Mouse (Mus musculus): ENCODE data around the gene Atp6v0b. TPM values are rescaled to one million over a fixed set of nuclear protein-coding genes. Genes with fewer than 3 reads are reported as not detected.

Atp6v0b gene
- total RNA-seq (2021) = 100 to 1,000 TPM; 429 to 448 TPM

DNA sequence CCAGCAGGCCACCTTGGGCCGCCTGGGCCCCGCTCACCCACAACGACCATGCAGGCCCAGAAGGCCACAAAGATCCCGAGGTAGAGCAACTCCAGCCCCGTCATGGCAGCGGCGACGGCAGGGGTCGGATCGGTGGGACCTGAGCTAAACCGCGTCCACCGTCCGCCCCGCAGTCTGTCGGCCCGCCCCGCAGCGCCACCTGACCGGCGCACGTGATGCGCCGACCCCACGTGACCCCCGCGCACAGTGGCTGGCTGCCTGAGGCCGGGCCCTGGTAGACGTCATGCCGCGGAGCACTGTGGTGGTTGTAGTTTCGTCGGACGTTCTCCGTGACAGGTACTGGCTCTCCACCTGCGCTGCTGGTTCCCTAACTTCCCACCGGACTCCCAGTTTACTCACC, at the start of gene Atp6v0b:
Atp6v0b (minus strand) TSS at position 201 of the 400 bp plus-strand sequence.
- peak; percentile 89 to 95 for DNase-seq (ENCODE audit: extremely low spot score in 1 of 2, low spot score in 1 of 2)

DNA sequence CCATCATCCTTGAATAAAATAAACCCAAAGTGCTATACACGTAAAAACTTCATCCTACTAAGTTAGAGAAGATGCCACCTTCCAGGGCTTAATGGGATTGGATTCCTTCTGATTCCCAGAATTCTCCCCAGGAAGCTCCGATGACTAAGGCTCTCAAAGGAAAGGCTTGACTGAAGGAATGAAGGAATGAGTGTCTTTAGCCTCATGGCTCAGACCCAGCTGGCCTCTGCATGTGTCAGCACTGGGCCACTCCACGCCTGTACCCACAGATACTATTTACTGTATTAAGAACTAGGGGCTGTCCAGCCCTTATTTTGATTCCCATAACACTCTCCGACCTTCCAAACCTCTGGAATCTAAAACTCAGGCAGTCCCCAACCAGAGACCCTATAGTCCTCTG, 46.9 kb upstream of the Atp6v0b start:
- no peak for DNase-seq (ENCODE audit: extremely low spot score in 1 of 2, low spot score in 1 of 2)

DNA sequence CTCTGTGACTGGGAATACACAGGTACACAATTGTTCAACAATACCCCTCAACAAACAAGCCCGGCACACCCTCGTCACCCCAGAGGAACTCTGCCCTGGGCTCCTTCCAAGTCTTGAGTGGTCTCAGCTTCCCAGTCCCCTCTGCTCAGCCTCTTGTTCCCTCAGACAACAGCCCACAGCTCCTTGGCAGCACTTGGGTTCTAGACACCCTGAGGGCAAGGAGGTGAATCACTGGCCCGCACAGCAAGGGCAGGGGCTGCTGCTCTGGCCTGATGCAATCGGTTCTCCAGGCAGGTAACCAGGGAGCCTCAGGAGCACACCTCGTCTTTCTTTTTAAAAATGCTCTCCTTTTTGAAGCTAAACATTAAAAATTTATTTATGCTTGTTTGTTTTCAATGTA, 46.1 kb upstream of the Atp6v0b start:
- DNase-seq (ENCODE audit: extremely low spot score in 1 of 2, low spot score in 1 of 2) = no peak

DNA sequence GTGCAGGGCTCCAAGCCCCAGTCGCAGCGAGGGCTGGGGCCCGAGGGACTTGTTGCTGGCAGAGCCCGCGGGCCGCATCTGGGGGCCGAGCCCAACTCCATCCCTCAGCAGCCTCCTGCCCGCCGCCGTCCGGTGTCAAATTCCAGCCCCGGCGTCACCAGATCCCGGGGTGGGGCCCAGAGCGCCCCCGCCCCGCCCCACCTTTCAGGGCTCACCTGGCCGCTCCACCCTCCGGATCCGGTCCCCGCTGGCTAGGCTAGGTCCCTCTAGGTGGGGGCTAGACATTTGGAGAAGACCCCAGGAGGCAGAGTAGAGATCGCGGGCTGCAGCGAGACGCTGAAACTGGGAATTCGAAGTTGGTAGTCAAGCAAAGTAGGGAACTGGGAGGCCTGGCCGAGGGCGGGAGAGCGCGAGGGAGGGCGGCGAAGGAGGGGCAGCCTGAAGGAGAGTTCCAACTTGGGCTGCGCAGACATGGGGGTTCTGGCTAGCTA, 42.3 kb upstream of the Atp6v0b start, which contains the start of gene Artn:
Artn (minus strand) TSS at position 373 of the 491 bp plus-strand sequence.
- no peak for DNase-seq (ENCODE audit: extremely low spot score in 1 of 2, low spot score in 1 of 2)

DNA sequence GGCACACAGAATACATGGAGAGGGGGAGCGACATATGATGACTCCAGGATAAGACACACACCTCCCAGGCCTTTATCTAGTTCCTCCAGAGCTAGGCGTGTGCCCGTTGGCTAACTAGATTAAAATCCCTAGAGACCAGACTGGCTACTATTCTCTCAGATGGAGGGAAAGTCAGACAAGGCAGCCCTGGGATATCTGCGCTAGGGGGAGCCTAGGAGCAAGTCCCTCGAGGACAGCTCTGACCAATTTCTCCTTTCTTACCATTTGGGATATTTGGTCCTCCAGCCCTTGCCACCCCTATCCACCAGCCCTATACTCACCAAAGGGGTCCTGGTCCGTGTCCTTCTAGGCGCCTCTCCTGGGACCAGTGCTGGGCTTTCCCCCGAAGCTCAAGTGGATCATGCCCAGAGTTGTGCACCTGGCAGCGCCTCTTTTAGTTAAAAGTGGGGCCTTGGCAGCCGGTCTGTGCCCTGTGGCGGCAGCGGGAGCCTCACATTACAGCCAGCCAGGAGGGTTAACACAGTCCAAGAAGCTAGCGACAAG, 41.6 kb upstream of the Atp6v0b start:
- DNase-seq (ENCODE audit: extremely low spot score in 1 of 2, low spot score in 1 of 2) = peak in 1 of 2 experiments; percentile 53

DNA sequence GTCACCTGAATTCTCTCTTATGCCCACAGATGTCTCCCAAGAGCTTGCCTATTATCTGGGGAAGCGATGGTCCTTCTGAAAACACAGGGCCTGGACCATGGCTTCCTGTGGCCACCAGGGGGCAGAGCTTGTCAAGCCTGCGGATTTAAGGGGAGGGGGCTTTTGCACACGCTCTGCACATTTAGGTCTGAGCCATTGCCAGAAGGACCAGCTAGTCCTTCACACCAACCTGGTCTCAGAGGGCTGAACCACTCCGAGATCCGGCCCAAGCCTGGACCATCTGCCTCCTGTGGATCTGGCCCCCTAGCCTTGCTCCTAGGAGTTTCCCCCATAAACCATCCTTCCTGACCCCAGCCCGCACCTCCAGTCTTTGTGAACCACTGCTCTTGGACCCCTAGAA, 41.1 kb upstream of the Atp6v0b start:
- peak in 1 of 2 experiments; percentile 56 for DNase-seq (ENCODE audit: extremely low spot score in 1 of 2, low spot score in 1 of 2)

DNA sequence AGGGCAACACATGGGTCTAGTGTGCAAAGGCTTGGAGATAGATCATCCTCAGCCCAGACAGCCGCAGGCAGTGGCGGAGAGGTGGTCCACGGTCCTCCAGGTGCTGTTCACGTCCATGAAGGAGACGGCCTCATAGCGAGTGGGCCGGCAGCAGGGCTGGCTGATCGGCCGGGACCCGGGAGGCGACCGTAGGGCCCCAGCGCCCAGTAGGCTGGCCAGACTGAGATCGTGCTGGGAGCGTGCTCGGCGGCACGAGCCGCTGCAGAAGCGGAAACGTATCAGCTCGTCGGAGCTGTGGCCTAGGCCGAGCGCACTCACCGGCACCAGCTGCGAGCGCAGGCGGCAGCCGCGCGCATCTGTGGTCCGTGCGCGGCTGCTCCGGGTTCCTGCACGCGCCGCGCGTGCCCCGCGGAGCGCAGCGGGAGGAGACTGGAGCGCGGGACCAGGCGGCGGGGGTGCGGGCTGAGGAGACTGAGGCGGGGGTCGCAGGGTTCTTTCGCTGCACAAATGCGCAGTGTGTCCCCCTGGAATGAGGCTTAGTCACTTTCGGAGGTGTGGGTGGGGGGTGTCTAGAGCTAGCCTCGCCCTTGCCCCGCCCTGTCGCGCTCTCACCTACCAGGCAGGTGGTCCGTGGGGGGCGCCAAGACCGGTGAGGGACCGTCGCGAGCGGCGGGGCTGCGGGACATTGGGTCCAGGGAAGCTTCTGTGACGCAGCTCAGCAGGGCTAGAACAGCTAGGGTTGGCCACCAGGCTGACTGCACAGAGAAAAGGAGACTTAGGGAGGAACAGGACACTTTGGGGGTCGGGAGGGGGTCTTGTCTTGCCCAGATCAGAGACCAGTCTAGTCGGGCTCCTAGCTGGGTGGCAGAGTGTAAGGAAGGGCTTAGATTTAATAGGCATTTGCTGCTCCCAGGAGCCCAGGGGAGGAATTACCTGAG, 39.7 kb upstream of the Atp6v0b start:
- DNase-seq (ENCODE audit: extremely low spot score in 1 of 2, low spot score in 1 of 2) = peak in 1 of 2 experiments; percentile 47

DNA sequence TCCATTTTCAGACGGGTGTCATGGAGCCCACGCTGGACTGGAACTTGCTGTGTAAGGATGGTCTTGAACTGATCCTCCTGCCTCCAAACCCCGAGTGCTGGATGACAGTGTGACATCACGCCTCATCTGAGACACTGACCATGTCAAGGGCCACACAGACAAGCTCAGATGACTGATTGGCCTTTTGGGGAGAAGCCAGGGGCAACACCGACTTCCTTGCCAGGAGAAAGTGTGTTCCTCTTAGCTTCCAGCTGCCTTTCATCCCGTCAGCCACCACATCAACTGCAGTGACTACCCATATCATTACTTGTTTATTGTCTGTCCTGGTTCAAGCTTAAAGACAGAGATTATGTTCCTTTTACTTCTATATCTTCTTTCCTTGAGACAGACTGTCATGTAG, 37.8 kb upstream of the Atp6v0b start:
- DNase-seq (ENCODE audit: extremely low spot score in 1 of 2, low spot score in 1 of 2) = no peak

DNA sequence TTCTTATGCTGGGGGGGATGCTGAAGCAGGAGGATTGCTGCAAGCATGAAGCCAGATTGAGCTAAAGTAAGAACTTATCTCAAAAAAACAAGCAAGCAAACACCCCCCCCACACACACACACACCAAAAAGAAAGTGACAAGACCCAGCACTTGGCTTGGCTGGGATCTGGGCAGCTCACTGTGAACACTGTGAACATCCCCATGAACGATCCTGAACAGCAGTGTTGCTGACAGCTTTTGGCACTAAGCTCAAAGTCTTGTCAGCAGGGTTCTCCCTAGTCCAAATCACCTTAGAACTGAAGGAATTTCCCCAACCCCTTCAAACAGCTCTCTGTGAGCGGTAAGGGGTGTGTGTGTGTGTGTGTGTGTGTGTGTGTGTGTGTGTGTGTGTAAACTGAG, 36.3 kb upstream of the Atp6v0b start:
- DNase-seq (ENCODE audit: extremely low spot score in 1 of 2, low spot score in 1 of 2) = no peak

DNA sequence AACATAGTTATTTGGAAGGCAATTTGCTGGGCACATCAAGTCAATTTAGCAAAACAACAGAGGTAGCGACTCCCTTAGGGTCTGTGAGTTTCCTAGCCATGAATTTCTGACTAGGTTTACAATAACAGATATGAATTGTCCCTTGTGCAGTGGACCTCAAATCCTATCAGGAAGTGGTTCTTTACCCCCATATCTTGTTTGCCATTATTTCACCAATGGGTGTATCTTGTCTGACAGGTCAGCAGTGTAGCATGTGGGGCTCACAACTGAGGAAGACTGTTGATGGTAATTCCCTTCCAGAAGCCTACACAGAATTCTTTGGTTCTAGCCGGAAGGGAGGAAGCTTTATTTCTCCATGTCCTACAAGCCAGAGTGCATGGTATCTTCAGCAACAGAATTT, 34.2 kb upstream of the Atp6v0b start:
- DNase-seq (ENCODE audit: extremely low spot score in 1 of 2, low spot score in 1 of 2) = no peak

DNA sequence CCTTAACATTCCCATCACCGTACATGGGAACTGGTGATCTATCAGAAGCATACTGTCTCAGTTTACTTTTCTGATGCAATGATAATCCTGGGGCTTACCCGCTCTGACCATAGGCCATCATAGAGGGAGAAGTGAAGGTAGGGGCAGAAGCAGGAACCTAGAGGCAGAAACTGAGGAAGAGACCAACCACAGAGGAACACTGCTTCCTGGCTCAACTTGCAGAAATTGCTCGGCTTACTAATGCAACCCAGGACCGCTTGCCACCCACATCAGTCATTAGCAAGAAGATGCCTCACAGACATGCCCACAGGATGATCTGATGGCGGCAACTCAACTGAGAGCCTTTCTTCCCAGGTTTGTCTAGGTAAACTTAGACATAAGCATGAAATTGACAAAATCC, 31.6 kb upstream of the Atp6v0b start:
- no peak for DNase-seq (ENCODE audit: extremely low spot score in 1 of 2, low spot score in 1 of 2)

DNA sequence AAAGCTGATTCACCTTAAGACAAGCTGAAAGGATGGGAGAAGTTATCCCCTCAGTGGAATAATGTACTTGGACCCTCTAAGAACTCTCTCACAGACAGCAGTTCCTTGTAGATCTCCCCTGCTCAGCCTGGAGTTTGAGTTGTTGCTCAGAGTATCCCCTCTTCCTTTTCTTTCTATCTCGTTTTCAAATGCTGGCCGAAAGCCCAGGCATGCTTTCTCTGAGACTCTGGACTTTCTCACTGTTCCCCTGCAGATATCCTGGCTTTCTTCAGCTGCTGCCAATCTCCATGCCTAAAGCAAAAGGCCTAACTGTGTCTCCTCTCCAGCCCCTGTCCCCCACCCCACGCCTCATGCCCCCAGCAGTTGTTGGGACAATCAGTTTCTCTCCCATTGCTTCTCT, 31.1 kb upstream of the Atp6v0b start:
- DNase-seq (ENCODE audit: extremely low spot score in 1 of 2, low spot score in 1 of 2) = no peak

DNA sequence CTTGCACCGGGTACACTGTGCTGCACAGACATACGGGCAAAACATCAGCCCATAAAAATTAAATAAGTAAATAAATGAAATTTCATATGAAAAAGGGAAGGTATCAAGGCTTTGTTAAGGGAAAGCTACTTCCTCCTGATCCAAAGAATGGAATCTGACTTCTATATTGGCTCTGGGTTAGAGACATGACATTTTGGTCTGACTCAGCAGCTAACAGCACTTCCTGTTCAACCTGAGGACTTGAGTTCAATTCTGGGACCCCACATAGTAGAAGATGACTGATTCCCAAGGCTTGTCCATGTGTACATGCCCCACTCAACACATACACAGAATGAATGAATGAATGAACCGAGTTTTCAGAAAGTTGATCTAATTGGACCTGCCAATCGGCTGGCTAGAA, 30.7 kb upstream of the Atp6v0b start:
- no peak for DNase-seq (ENCODE audit: extremely low spot score in 1 of 2, low spot score in 1 of 2)

DNA sequence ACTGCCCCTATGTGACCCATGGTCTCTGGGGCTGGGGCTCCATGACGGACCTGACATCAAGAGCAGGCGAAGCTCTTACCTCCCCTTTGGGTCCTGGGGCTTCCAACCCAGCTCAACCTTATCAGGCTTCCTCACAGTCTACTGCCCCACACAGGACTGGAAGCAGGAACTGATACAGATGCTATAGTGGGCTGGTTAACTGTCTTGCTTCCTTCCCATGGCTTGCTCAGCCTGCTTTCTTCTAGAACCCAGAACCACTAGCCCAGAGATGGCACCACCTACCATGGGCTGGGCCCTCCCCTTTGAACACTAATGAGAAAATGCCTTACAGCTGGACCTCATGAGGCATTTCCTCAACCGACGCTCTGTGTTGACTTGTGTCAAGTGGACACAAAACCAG, 30.3 kb upstream of the Atp6v0b start:
- no peak for DNase-seq (ENCODE audit: extremely low spot score in 1 of 2, low spot score in 1 of 2)

DNA sequence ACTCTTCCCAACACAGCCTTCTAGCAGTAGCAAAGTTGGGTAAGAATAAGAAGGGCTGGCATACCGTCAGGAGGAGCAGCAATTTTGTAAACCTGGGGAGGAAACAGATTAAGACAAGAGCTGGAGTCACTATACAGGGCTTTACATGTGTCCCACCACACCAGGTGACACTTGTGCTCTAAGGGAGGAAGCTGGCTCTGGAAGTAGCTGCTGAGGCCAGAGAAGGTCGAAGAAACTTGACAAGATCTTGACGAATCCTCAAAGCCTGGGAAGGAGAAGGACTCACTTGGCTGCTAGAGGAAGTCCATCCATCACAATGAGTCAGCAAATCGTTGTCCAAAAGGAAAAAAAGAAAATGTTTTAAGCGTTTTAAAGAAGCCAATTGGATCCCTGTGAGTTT, 29.3 kb upstream of the Atp6v0b start:
- no peak for DNase-seq (ENCODE audit: extremely low spot score in 1 of 2, low spot score in 1 of 2)

DNA sequence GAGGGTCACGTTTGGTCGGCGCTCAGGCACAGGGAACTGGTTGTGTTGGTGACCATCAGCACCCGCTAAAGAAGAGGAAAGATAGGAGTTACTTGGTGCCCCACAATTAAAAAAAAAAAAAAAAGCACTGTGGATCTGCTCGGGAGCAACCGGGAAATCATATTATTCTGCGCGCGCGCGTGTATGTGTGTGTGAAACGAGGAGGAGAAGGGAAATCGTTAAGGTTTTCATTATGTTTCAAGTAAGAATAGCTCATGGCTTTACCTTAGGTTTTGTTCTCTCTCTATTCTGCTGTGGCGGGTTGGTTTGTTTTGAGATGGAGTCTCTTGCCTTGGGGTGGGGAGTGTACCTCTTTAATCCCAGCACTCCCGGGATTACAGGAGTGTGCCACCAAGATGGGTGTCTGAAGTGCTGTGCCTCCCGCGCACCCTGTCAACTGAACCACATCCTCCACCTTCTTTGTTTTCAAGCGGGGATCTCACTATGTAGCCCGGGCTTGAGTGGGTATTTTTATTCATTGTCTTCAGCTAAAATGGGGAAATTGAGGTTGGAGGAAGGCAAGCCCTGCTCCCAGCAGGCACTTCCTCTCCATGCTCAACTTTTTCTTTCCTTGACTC, 28.5 kb upstream of the Atp6v0b start:
- DNase-seq (ENCODE audit: extremely low spot score in 1 of 2, low spot score in 1 of 2) = no peak

DNA sequence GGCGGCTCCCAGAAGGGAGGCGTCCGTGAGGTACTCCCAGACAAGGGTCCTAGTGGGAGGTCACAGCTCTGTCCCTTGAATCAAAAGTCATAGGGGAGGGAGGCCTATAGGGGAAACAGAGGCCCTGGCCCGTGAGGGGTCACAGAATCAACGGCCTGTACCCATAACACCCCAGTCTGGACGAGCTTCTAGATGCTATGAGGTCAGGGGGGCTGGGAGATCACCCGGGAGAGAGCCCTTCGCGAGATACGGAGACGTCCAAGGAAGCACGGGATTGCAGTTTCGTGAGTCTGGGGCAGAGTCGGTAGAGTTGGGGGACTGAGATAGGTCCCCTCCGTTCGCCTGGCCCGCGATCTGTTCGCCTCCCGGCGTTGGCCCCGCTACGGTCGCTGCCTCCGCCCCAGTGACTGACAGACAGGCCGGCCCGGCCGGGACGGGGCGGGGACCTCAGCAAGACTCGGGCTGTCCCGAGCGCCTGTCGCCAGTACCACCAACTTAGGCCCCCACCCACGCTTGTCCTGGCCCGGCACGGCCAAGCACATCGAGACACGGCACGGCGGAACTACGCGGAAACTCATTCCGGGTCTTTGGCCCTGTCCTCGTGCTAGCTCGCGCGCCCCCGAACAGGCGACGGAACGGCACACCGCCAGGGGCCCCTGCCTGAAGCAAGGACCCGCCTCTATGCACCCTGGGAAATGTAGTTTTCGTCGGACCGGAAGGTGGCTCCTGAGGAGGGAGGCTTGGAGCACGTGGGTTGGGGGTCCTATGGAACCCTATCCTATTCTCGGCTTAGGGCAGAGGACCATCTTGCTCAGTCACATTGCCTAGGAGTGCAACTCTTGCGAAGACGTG, 27.7 kb upstream of the Atp6v0b start, which contains the start of gene Ipo13:
Ipo13 (minus strand) TSS at position 409 of the 852 bp plus-strand sequence.
- DNase-seq (ENCODE audit: extremely low spot score in 1 of 2, low spot score in 1 of 2) = peak; percentile 84 to 99

DNA sequence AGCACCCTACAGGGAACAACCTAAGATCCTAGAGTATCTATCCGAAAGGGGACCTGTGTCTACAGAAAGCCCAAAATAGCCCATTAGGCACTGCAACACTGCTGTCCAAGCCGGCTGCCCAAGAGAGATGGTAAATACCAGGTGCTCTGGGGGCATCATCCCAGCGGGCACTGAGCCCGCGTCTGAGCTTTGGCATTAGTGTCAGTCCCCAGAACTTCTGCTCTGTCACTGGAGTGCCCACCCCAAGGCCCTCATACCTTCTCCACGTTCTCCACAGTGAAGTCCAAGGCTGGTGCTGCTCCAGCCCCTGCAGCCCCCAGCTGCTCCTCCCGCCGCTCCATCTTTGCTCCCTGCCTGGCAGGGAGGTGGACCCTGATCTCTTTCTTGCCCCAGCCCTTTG, 26.9 kb upstream of the Atp6v0b start:
- DNase-seq (ENCODE audit: extremely low spot score in 1 of 2, low spot score in 1 of 2) = no peak

DNA sequence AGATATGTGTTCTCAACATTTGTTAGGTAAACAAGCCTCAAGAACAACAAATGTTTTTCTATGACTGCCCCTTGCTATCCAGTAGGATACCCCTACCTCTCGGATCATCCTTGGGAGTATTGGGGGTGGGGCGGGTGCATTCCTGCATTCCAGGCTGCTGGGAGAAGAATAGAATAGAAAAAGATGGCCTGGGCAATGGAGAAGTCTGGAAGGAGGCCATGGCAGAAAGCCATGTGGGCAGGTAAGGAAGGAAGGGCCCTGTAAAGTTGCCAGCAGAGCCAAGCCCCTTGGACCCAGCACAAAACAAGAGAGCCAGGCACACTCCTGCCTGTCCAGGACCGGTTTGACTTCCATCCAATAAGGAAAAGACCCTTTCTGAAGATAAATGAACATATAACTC, 26.3 kb upstream of the Atp6v0b start:
- no peak for DNase-seq (ENCODE audit: extremely low spot score in 1 of 2, low spot score in 1 of 2)

DNA sequence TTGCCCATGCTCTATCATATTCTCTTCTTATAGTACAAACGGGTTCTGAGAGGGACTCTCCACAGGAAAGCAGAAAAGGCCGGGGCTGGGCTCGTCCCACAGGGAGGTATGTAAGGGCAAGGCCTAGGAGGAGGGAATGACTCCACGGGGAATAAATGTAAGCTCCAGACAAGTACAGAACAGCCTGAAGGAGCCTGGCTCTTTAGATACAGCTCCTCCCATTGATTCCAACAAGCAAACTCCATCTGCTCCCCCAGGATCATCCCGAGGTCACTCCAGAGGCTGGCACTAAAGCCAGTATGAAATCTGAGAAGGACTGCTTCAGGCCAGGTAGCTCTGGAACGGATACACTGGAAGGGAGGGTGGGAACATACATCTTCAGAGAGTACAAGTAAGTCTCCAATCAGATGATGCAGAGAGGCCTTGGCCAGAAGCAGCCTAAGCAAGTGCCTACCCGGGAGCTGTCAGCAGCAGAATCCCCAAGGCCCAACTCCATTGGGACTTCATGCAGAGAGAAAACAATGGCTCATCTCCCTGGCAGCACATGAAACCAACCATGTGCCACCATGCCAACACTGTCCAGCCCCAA, 25.6 kb upstream of the Atp6v0b start:
- no peak for DNase-seq (ENCODE audit: extremely low spot score in 1 of 2, low spot score in 1 of 2)

All from layer of hippocampus, postnatal 25 days (tissue).